23 mouse cellular contexts compared by ENCODE assay signal in genomic region chr6:113424187-113424586, GRCm38 (mm10). TPM values are rescaled to one million over a fixed set of nuclear protein-coding genes. Genes with fewer than 3 reads are reported as not detected.
"Had no signal": no experiment of that assay in that cellular context is flagged by ENCODE, and none has a peak within 500 bp of the region (broad histone marks: within the 10 kb centered on the region; RNA-seq: fewer than 3 reads in every experiment).

No protein-coding gene starts in this region.

- H3K36me3 ChIP-seq: limb, embryonic 12.5 days; limb, embryonic 15.5 days; midbrain, embryonic 12.5 days; midbrain, embryonic 15.5 days; neural tube, embryonic 12.5 days; neural tube, embryonic 15.5 days had no signal

- H3K9me3 ChIP-seq: limb, embryonic 12.5 days; limb, embryonic 15.5 days; midbrain, embryonic 15.5 days; neural tube, embryonic 15.5 days had no signal

- H3K4me3 ChIP-seq: limb, embryonic 12.5 days; limb, embryonic 15.5 days; midbrain, embryonic 12.5 days; midbrain, embryonic 15.5 days; neural tube, embryonic 12.5 days; neural tube, embryonic 15.5 days had no signal

- H3K27me3 ChIP-seq: limb, embryonic 12.5 days; limb, embryonic 15.5 days; midbrain, embryonic 12.5 days; midbrain, embryonic 15.5 days had no signal

- H3K27ac ChIP-seq: limb, embryonic 12.5 days; limb, embryonic 15.5 days; liver, embryonic 14.5 days; macrophage; midbrain, embryonic 12.5 days; midbrain, embryonic 15.5 days; neural tube, embryonic 12.5 days; neural tube, embryonic 15.5 days had no signal

- H3K9ac ChIP-seq: limb, embryonic 12.5 days; limb, embryonic 15.5 days; liver, embryonic 14.5 days; liver, postnatal 0 days; lung, embryonic 14.5 days; midbrain, embryonic 12.5 days; midbrain, embryonic 15.5 days; neural tube, embryonic 12.5 days; neural tube, embryonic 15.5 days had no signal

- DNase-seq: left cerebral cortex, postnatal 4 days; liver, postnatal 0 days; lung, embryonic 14.5 days; right cerebral cortex, adult 18-20 months; right cerebral cortex, postnatal 14 days; right cerebral cortex, postnatal 4 days; thymus, adult 18-20 months; thymus, postnatal 36 days had no signal

- H3K4me2 ChIP-seq: limb, embryonic 12.5 days; limb, embryonic 15.5 days; liver, embryonic 11.5 days; lung, embryonic 14.5 days; midbrain, embryonic 12.5 days; midbrain, embryonic 15.5 days; neural tube, embryonic 12.5 days; neural tube, embryonic 15.5 days had no signal

- ATAC-seq: intestine, embryonic 16.5 days; liver, postnatal 0 days; lung, postnatal 0 days; midbrain, embryonic 15.5 days had no signal

RNA-seq across cellular contexts. Expression of gene Cidec, which starts 11.4 kb away (rescaled TPM):
- total RNA-seq: layer of hippocampus, postnatal 14 days; left cerebral cortex, adult 18-20 months; left cerebral cortex, postnatal 10 days; left cerebral cortex, postnatal 4 days; megakaryocyte, adult 5-6 weeks had no signal
- polyA plus RNA-seq: limb, embryonic 12.5 days; limb, embryonic 15.5 days; liver, embryonic 11.5 days; lung, embryonic 14.5 days; macrophage; midbrain, embryonic 12.5 days; midbrain, embryonic 15.5 days; neural tube, embryonic 12.5 days; neural tube, embryonic 15.5 days had no signal

RNA-seq across cellular contexts. Expression of gene Il17re, which starts 34.1 kb away (rescaled TPM):
- total RNA-seq: megakaryocyte, adult 5-6 weeks had no signal
- polyA plus RNA-seq: macrophage had no signal
